ENCODE assay signal across 20 mouse cellular contexts in the genomic region with DNA sequence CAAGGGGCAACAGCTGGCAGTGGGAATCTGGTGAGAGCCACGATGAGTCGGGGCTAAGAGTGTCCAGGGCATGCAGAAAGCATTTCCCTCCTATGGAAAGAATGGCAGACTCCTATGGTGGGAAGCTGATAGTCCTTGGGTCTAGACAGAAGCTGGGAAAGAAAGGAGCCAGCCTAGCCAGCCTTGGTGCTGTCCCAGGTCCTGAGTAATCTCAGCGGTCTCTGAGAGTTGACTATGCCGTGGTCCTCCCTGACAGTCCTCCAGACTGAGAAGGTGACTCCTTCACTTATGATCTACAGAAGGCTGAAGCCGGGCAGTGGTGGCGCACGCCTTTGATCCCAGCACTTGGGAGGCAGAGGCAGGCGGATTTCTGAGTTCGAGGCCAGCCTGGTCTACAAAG. TPM values are rescaled to one million over a fixed set of nuclear protein-coding genes. Genes with fewer than 3 reads are reported as not detected.
DNase-seq lines count a peak whose midpoint lies in the region; ATAC-seq and TF ChIP-seq lines count a peak whose summit lies in the region.
"Had no signal": no experiment of that assay in that cellular context is flagged by ENCODE, and none has a peak within 500 bp of the region (broad histone marks: within the 10 kb centered on the region; RNA-seq: fewer than 3 reads in every experiment).

No protein-coding gene starts in this region.

- H3K4me2 ChIP-seq in kidney, embryonic 15.5 days: no peak overlapping the region
- H3K4me2 ChIP-seq: forebrain, embryonic 15.5 days; limb, embryonic 12.5 days; liver, embryonic 15.5 days; neural tube, embryonic 12.5 days had no signal

- H3K4me1 ChIP-seq in kidney, embryonic 15.5 days: 0 out of 2 replicates have a peak, but pooled peaks cover 2% of the 10 kb centered on the region
- H3K4me1 ChIP-seq in MEL (ENCODE audit: control insufficient read depth in 1 of 2, insufficient read depth in 2 of 2, low read length in 2 of 2): peaks cover 5 to 22% of the 10 kb centered on the region in 2 experiments
- H3K4me1 ChIP-seq: forebrain, embryonic 15.5 days; liver, embryonic 15.5 days; neural tube, embryonic 12.5 days had no signal

- no peak for TF ChIP-seq RAD21 in MEL (IDR thresholded peaks at IDR 0.05; ENCODE audit: low read depth, low read length)

- H3K27me3 ChIP-seq in kidney, embryonic 15.5 days: no peaks in the 10 kb centered on the region
- no peaks in the 10 kb centered on the region; a peak in 1 of 4 replicates for H3K27me3 ChIP-seq in MEL (ENCODE audit: control insufficient read depth in 1 of 2, insufficient read depth in 2 of 2, low read length in 2 of 2)
- H3K27me3 ChIP-seq: forebrain, embryonic 15.5 days; limb, embryonic 12.5 days; liver, embryonic 15.5 days; neural tube, embryonic 12.5 days had no signal

- DNase-seq in kidney, postnatal 36 days: no peak
- DNase-seq in MEL (ENCODE audit: low read depth, low spot score): peak; percentile 54
- DNase-seq in embryo, embryonic 11 days: peak; percentile 47
- DNase-seq in ovary, postnatal 14 days (ENCODE audit: low spot score): no peak
- no peak for DNase-seq in frontal cortex, postnatal 25 days (ENCODE audit: low spot score in 2 of 2)
- DNase-seq: cerebellum, postnatal 25 days; gastrocnemius, adult 2 months; heart, adult 2 months; layer of hippocampus, postnatal 36 days; lung, postnatal 14 days; midbrain, embryonic 14.5 days; right cerebral cortex, postnatal 25 days had no signal

- no peak for TF ChIP-seq CTCF in MEL (IDR thresholded peaks at IDR 0.05 in 2 of 3, conservative IDR thresholded peaks at IDR 0.05 in 1 of 3; ENCODE audit: control insufficient read depth in 1 of 3, insufficient read depth in 1 of 3, low read depth in 2 of 3, low read length in 3 of 3, poor library complexity in 1 of 3, severe bottlenecking in 1 of 3)

- peaks cover 10% of the 10 kb centered on the region for H3K79me2 ChIP-seq in MEL (ENCODE audit: control insufficient read depth, insufficient read depth, low read length, poor library complexity)

- no peaks in the 10 kb centered on the region for H3K36me3 ChIP-seq in kidney, embryonic 15.5 days
- H3K36me3 ChIP-seq in MEL (ENCODE audit: control insufficient read depth in 1 of 2, insufficient read depth in 2 of 2, low read length in 2 of 2): peaks cover 0 to 8% of the 10 kb centered on the region in 2 experiments; a peak in 2 of 4 replicates
- H3K36me3 ChIP-seq: forebrain, embryonic 15.5 days; G1E; limb, embryonic 12.5 days; liver, embryonic 15.5 days; neural tube, embryonic 12.5 days had no signal

- H3K27ac ChIP-seq in kidney, embryonic 15.5 days: no peak overlapping the region
- H3K27ac ChIP-seq in MEL (ENCODE audit: control insufficient read depth, low read depth, low read length): no peak overlapping the region
- H3K27ac ChIP-seq: forebrain, embryonic 15.5 days; gastrocnemius, adult 2 months; heart, adult 2 months; hindbrain, postnatal 0 days; limb, embryonic 12.5 days; liver, embryonic 15.5 days; neural tube, embryonic 12.5 days had no signal

- H3K9ac ChIP-seq in kidney, embryonic 15.5 days: no peak overlapping the region
- no peak overlapping the region for H3K9ac ChIP-seq in MEL (ENCODE audit: control insufficient read depth, low read depth, low read length, poor library complexity, severe bottlenecking)
- H3K9ac ChIP-seq: forebrain, embryonic 15.5 days; limb, embryonic 12.5 days; liver, embryonic 15.5 days; neural tube, embryonic 12.5 days had no signal

- TF ChIP-seq EP300 in MEL (IDR thresholded peaks at IDR 0.05; ENCODE audit: low read depth in 1 of 2, low read length in 2 of 2): no peak

- ATAC-seq in kidney, embryonic 15.5 days (replicated peaks; ENCODE audit: low FRiP score): 0 out of 2 replicates have a peak, but pooled peaks have one; percentile 54
- peak; percentile 54 for ATAC-seq in megakaryocyte progenitor cell, adult 5-6 weeks (replicated peaks; ENCODE audit: poor library complexity)
- ATAC-seq: forebrain, embryonic 15.5 days; hindbrain, postnatal 0 days had no signal

- H3K9me3 ChIP-seq in kidney, embryonic 15.5 days (replicated peaks): no peaks in the 10 kb centered on the region
- no peaks in the 10 kb centered on the region for H3K9me3 ChIP-seq in MEL (replicated peaks; ENCODE audit: insufficient read depth, low read length)
- H3K9me3 ChIP-seq: forebrain, embryonic 15.5 days; limb, embryonic 12.5 days; liver, embryonic 15.5 days; neural tube, embryonic 12.5 days had no signal

- no peak for TF ChIP-seq POLR2A in MEL (IDR thresholded peaks at IDR 0.05; ENCODE audit: control insufficient read depth in 1 of 2, insufficient read depth in 1 of 2, low read depth in 1 of 2, low read length in 2 of 2, poor library complexity in 1 of 2)

- 75% methylated on average over 9 of the region's 9 CpGs for WGBS in kidney, embryonic 15.5 days

- no peak overlapping the region for H3K4me3 ChIP-seq in kidney, embryonic 15.5 days (replicated peaks)
- no peak overlapping the region for H3K4me3 ChIP-seq in MEL (ENCODE audit: control insufficient read depth in 1 of 2, insufficient read depth in 1 of 2, low read depth in 2 of 2, low read length in 2 of 2)
- H3K4me3 ChIP-seq: forebrain, embryonic 15.5 days; gastrocnemius, adult 2 months; heart, adult 2 months; limb, embryonic 12.5 days; liver, embryonic 15.5 days; neural tube, embryonic 12.5 days had no signal

TF ChIP-seq in MEL, 35 proteins besides CTCF, POLR2A, EP300 and RAD21:
- TF ChIP-seq JUND (IDR thresholded peaks at IDR 0.05; ENCODE audit: low read depth, low read length) (no peak), SIN3A (IDR thresholded peaks at IDR 0.05; ENCODE audit: low read length) (0 out of 2 replicates have a peak, but pooled peaks have one; percentile 37)

RNA-seq across cellular contexts. Expression of a gene that starts 48.4 kb away (rescaled TPM):
- polyA plus RNA-seq in kidney, embryonic 15.5 days (2015; fragmentation: Nextera tagmentation; extraction: Ambion mirVana): not detected in 2 replicates
- total RNA-seq in MEL (2012; rRNA removed): 1.4 and 2.3 TPM in 2 replicates
- polyA plus RNA-seq in MEL (2012; ENCODE audit: insufficient read depth in 1 of 2, insufficient read length in 2 of 2, low read depth in 1 of 2, low replicate concordance in 2 of 2, missing spikeins in 1 of 2): 1 to 10 TPM in 1 of 2 experiments, not detected in 1; 4.1 TPM
- 0.76 and 1.5 TPM in 2 replicates for total RNA-seq in megakaryocyte progenitor cell, adult 5-6 weeks (2015)
- total RNA-seq in megakaryocyte progenitor cell, adult 5-6 weeks (2017): 0.67 and 1.1 TPM in 2 replicates
- total RNA-seq: gastrocnemius, adult 2 months had no signal
- polyA plus RNA-seq: forebrain, embryonic 15.5 days; G1E; hindbrain, postnatal 0 days; limb, embryonic 12.5 days; midbrain, embryonic 14.5 days; neural tube, embryonic 12.5 days had no signal

Comparison
In these comparisons a context has a peak if more than half of its experiments do, and no peak if none do; other contexts are left out.
1. DNase-seq: peak in MEL (single experiment) and embryo, embryonic 11 days (single experiment); none in kidney, postnatal 36 days (0 of 2), ovary, postnatal 14 days (single experiment) and frontal cortex, postnatal 25 days (0 of 2).